Mouse (Mus musculus): Measurements from ENCODE around the gene Gm49325. TPM values are rescaled to one million over a fixed set of nuclear protein-coding genes. Genes with fewer than 3 reads are reported as not detected.
"Not testable (repeated sequence)": the region's sequence is repeated elsewhere in the genome, so short reads cannot be mapped to it uniquely, and the experiment has no call there.

Gm49325 gene
- total RNA-seq, 4 experiments from 2014 or later: 15.2 to 24.8 (median 18.1) TPM

DNA sequence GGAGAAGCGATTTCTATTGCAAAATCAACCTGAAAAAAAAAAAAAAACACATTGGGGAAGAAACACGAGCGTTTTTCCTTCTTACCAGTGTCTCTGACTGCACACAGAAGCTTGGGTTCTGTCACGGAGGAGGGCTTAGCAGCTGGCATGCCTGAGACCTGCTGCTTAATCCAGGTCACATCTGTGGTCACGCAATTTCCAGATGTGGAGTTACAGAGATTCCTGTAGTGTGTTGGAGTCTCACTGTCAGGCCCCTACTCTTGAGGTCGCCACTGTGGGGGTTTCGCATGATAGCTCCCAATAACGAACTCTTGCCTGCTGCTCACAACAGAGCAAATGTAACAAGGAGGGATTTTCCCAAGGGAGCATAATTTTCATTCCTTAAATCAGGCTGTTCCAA lies 78.2 kb downstream of the Gm49325 start:
- no peak for DNase-seq

DNA sequence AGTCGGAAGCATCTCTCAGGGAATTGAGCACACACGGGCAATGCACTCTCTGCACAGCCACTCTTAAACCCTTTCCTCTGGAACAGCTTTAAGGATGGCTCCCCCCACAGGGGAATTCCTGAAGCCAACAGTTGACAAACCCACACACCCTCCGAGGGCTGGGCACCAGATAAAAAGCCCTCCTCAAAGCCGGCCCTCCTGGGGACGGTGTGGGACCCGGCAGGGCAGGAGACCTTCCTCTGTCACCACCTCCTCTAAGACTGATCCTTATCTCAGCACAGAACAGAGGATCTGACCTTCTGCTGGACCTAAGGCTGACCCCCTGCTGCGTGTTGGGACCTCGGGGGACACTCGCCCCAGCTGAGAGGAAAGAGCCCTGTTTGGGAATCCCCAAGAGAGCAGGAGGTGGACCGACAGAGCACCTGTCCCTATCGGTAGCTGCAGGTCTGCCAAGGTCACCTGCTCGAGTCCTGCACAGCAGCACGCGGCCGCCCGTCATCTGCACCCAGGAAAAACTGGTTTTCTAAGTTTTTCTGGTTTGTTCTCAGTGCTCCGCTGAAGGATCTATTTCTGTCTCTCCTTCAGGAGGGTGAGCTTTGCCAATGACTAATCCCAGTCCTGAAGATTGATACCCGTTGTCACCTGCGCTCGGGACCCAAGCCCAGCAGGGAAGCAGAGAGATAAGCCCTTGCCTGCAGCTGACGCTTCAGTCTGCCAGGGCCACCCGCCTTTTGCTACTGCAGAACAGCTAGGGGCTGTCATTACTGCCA lies 80.1 kb downstream of the Gm49325 start, which contains the start of gene Tspear:
TSS of gene Tspear (plus strand) at position 675 of the 770 bp plus-strand sequence.
- DNase-seq: no peak

DNA sequence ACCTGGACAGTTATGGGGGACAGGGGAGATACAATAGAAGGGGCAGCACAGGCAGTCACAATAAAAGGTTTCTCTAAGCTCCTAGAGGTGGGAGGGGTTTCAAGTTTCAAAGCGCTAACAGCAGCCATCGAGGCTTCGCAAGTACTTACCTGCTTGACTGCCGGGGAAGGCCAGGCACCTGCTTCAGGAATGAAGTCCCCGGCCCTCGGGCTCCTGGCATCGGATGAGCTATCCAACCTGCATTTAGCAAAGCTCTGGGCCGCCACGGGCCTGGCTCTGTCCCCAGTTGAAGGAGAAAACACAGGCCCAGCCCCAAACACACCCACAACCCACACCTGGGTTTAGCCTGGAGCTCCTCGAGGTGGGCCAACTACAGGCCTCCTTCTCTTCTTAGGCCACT lies 81.0 kb downstream of the Gm49325 start:
- DNase-seq: no peak

DNA sequence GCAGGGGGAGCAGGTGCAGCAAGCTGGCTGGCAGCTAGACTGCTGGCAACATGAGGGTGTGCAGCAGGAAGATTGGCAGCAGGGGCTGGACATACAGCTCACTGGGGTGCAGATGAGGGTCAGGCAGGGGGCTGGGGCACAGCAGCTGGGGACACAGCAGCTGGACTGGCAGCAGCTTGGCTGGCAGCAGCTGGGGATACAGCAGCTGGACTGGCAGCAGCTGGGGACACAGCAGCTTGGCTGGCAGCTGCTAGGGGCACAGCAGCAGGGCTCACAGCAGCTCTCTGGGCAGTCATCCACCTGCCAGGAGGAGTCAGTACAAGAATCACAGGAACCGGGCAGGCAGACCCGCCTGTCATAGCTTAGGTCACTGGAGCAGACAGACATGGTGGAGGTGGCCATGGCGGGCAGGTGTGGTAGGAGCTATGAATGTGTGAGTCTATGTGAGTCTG lies 84.4 kb downstream of the Gm49325 start, which contains the start of gene Gm19402:
TSS of gene Gm19402 (minus strand) at position 402 of the 452 bp plus-strand sequence.
- DNase-seq: not testable (repeated sequence)

Small RNAs within 50 kb of the gene (microRNA-seq; reads per million reads assigned to microRNA genes)
- 1.2 to 4.4 reads per million in 2 experiments for gene Mir1930

Other genes with a start within 250 kb of the Gm49325 start
- gene Adarb1, start 187.9 kb upstream of the Gm49325 start, total RNA-seq (2022): 10 to 100 TPM; 17.2 to 74.1 (median 37.1) TPM
- 10 to 100 TPM; 20.4 to 28.8 (median 24.8) TPM for gene Fam207a, start 90.4 kb upstream of the Gm49325 start, total RNA-seq (2022)
- 10 to 100 TPM in 3 of 4 experiments, 1 to 10 TPM in 1; 8.6 to 16.8 (median 13.5) TPM for gene Itgb2, start 75.9 kb upstream of the Gm49325 start, total RNA-seq (2022)
- 100 to 1,000 TPM; 207 to 236 (median 225) TPM for gene Pttg1ip, start 24.5 kb upstream of the Gm49325 start, total RNA-seq (2022)
- gene Sumo3, start 100 bp upstream of the Gm49325 start, total RNA-seq (2022): 100 to 1,000 TPM in 3 of 4 experiments, 10 to 100 TPM in 1; 98.9 to 125 (median 115) TPM
- gene Ube2g2, start 16.1 kb downstream of the Gm49325 start, total RNA-seq (2022): 10 to 100 TPM; 46.0 to 63.0 (median 53.7) TPM
- 1 to 10 TPM in 1 of 4 experiments, under 1 TPM in 3; 0.15 to 1.4 (median 0.81) TPM for gene Tspear, start 80.4 kb downstream of the Gm49325 start, total RNA-seq (2022)
- gene Gm19402, start 84.6 kb downstream of the Gm49325 start, total RNA-seq (2022): not detected
- gene Gm9508, start 91.0 kb downstream of the Gm49325 start, total RNA-seq (2022): not detected
- gene Gm10272, start 100.4 kb downstream of the Gm49325 start, total RNA-seq (2022): not detected
- gene Gm10024, start 105.3 kb downstream of the Gm49325 start, total RNA-seq (2022): not detected
- gene Gm10142, start 109.6 kb downstream of the Gm49325 start, total RNA-seq (2022): not detected
- not detected for gene Krtap12-1, start 114.4 kb downstream of the Gm49325 start, total RNA-seq (2022)
- gene Gm10100, start 120.3 kb downstream of the Gm49325 start, total RNA-seq (2022): not detected
- not detected for gene Gm18596, start 136.4 kb downstream of the Gm49325 start, total RNA-seq (2022)
- gene Gm9736, start 145.2 kb downstream of the Gm49325 start, total RNA-seq (2022): not detected
- gene Gm3233, start 153.5 kb downstream of the Gm49325 start, total RNA-seq (2022): not detected
- not detected for gene Gm3238, start 165.1 kb downstream of the Gm49325 start, total RNA-seq (2022)
- not detected for gene Gm7138, start 170.7 kb downstream of the Gm49325 start, total RNA-seq (2022)
- not detected for gene Gm3250, start 176.3 kb downstream of the Gm49325 start, total RNA-seq (2022)
- not detected for gene Gm7137, start 182.0 kb downstream of the Gm49325 start, total RNA-seq (2022)
- not detected for gene Gm9639, start 188.9 kb downstream of the Gm49325 start, total RNA-seq (2022)
- gene Gm19668, start 192.9 kb downstream of the Gm49325 start, total RNA-seq (2022): not detected
- gene Gm9507, start 205.6 kb downstream of the Gm49325 start, total RNA-seq (2022): not detected
- not detected for gene Gm2696, start 208.5 kb downstream of the Gm49325 start, total RNA-seq (2022)
- gene Krtap10-4, start 220.9 kb downstream of the Gm49325 start, total RNA-seq (2022): not detected
- not detected for gene Krtap10-10, start 229.8 kb downstream of the Gm49325 start, total RNA-seq (2022)
- gene Gm36176, start 240.6 kb downstream of the Gm49325 start, total RNA-seq (2022): not detected
- gene Gm10318, start 246.7 kb downstream of the Gm49325 start, total RNA-seq (2022): not detected

Data from adrenal gland, adult 8-10 months (tissue).